Mouse (Mus musculus) midbrain, embryonic 15.5 days (tissue): Measurements from ENCODE around the gene Gpr108. TPM values are rescaled to one million over a fixed set of nuclear protein-coding genes. Genes with fewer than 3 reads are reported as not detected.

Experiments used
- ATAC-seq: fragments of 200-750 bp; cut with Nextera tagmentation; replicated peaks from 2 replicates; pipeline ENCODE4 v1.8.0; 2017; ENCODE audit warnings: moderate TSS enrichment
- H3K27ac ChIP-seq: fragments of 300-500 bp; sonication (generic); 2 replicates; pipeline ENCODE4 v1.5.1; 2015; ENCODE audit warnings: mild to moderate bottlenecking, inconsistent platforms
- H3K27me3 ChIP-seq: fragments of 300-500 bp; sonication (generic); replicated peaks from 2 replicates; pipeline ENCODE4 v1.6.1; 2015; ENCODE audit warnings: inconsistent platforms
- H3K36me3 ChIP-seq: fragments of 300-500 bp; sonication (generic); replicated peaks from 2 replicates; pipeline ENCODE4 v1.6.1; 2015; ENCODE audit warnings: inconsistent platforms
- H3K4me1 ChIP-seq: fragments of 300-500 bp; sonication (generic); 2 replicates; pipeline ENCODE4 v1.6.1; 2015; ENCODE audit warnings: inconsistent platforms
- H3K4me2 ChIP-seq: fragments of 300-500 bp; sonication (generic); 2 replicates; pipeline ENCODE4 v1.6.1; 2015; ENCODE audit warnings: inconsistent platforms, mild to moderate bottlenecking, moderate library complexity
- H3K4me3 ChIP-seq: fragments of 300-500 bp; sonication (generic); 2 replicates; pipeline ENCODE4 v1.5.1; 2015; ENCODE audit warnings: mild to moderate bottlenecking, inconsistent platforms
- H3K9ac ChIP-seq: fragments of 300-500 bp; sonication (generic); 2 replicates; pipeline ENCODE4 v1.6.1; 2015; ENCODE audit warnings: mild to moderate bottlenecking, inconsistent platforms
- H3K9me3 ChIP-seq: fragments of 300-500 bp; sonication (generic); 2 replicates; pipeline ENCODE4 v1.6.1; 2016; ENCODE audit warnings: inconsistent platforms
- WGBS: fragments of 180-500 bp; shearing (Covaris S2); methylation state at CpG from one replicate; pipeline ENCODE4 v1.1.7; 2015; ENCODE audit warnings: mixed read lengths; 5-methylcytosine and 5-hydroxymethylcytosine counted together
- microRNA-seq: library from miRNA; unstranded; fragments of <30 nt; microRNA quantifications from one replicate; pipeline ENCODE4, GENCODE M21; 2016
- polyA plus RNA-seq: library from polyadenylated mRNA; unstranded; fragments of >200 nt; fragmentation: Nextera tagmentation; extraction: Ambion mirVana; gene quantifications from 2 replicates; pipeline ENCODE4 v1.2.1, GENCODE M21; 2015

The Gpr108 gene
- polyA plus RNA-seq, 1 experiment from 2014 or later = 22.7 TPM

DNA sequence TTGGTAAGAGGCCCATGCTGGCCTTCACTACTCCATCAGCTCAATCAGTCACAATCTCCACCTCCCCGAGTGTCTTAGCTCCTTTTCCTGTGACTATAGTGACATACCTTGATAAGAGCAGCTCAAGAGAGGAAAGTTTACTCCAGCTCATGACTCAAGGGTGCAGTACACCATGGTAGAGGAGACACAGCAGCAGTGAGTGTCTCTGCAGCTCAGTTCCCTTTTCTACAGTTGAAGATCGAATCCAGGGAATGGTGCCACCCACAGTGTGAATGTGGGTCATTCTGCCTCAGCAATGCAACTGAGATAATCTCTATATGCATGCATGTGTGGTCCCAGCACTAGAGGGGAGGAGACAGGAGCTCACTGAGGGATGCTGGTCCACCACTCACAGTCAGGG, 62.6 kb downstream of the Gpr108 start:
- H3K27ac ChIP-seq = no peak overlapping the region
- 73% methylated on average over 2 of the region's 2 CpGs for whole genome bisulfite sequencing
- no peak overlapping the region for H3K9ac ChIP-seq
- no peaks in the 10 kb centered on the region for H3K9me3 ChIP-seq
- no peak for ATAC-seq
- no peaks in the 10 kb centered on the region for H3K27me3 ChIP-seq
- H3K4me2 ChIP-seq = no peak overlapping the region
- H3K4me1 ChIP-seq = no peaks in the 10 kb centered on the region
- H3K4me3 ChIP-seq = no peak overlapping the region
- H3K36me3 ChIP-seq = no peaks in the 10 kb centered on the region

Small RNA genes lying within 50 kb of the gene (microRNA-seq; reads per million reads assigned to microRNA genes)
- gene Mir6978 = not detected

Other genes with a start within 250 kb of the Gpr108 start
- gene Pspn, start 248.4 kb downstream of the Gpr108 start, polyA plus RNA-seq = 0.68 and 0.83 TPM in 2 replicates
- 76.8 TPM in 2 replicates for gene Gtf2f1, start 237.2 kb downstream of the Gpr108 start, polyA plus RNA-seq
- 0.43 and 0.73 TPM in 2 replicates for gene Gm17949, start 237.0 kb downstream of the Gpr108 start, polyA plus RNA-seq
- 29.9 and 30.5 TPM in 2 replicates for gene Khsrp, start 216.9 kb downstream of the Gpr108 start, polyA plus RNA-seq
- gene Slc25a41, start 206.8 kb downstream of the Gpr108 start, polyA plus RNA-seq = not detected in 2 replicates
- 1.5 and 2.0 TPM in 2 replicates for gene Crb3, start 189.3 kb downstream of the Gpr108 start, polyA plus RNA-seq
- gene Slc25a23, start 188.6 kb downstream of the Gpr108 start, polyA plus RNA-seq = 42.5 TPM in 2 replicates
- gene Dennd1c, start 169.9 kb downstream of the Gpr108 start, polyA plus RNA-seq = 5.8 TPM in 2 replicates
- gene Tubb4a, start 160.7 kb downstream of the Gpr108 start, polyA plus RNA-seq = 388 and 395 TPM in 2 replicates
- gene Tnfsf9, start 143.1 kb downstream of the Gpr108 start, polyA plus RNA-seq = 7.4 and 8.1 TPM in 2 replicates
- 1.1 and 1.2 TPM in 2 replicates for gene Cd70, start 98.7 kb downstream of the Gpr108 start, polyA plus RNA-seq
- not detected in 2 replicates for gene Tnfsf14, start 54.3 kb downstream of the Gpr108 start, polyA plus RNA-seq
- 2.2 TPM in 2 replicates for gene C3, start 20.3 kb downstream of the Gpr108 start, polyA plus RNA-seq
- 9.6 and 10.5 TPM in 2 replicates for gene Trip10, start 1.0 kb upstream of the Gpr108 start, polyA plus RNA-seq
- gene Vav1, start 30.7 kb upstream of the Gpr108 start, polyA plus RNA-seq = 1.5 and 1.6 TPM in 2 replicates
- gene Adgre1, start 110.2 kb upstream of the Gpr108 start, polyA plus RNA-seq = 3.9 and 4.5 TPM in 2 replicates